Mouse (Mus musculus) lung, embryonic 14.5 days (tissue): ENCODE data around the gene Icam1. TPM values are rescaled to one million over a fixed set of nuclear protein-coding genes. Genes with fewer than 3 reads are reported as not detected.
A peak's percentile ranks its signal among the peaks of the same experiment; 100 is the strongest.

Experiments used
- ATAC-seq: fragments of 200-750 bp; cut with Nextera tagmentation; 2 replicates; pipeline ENCODE4 v1.8.0; 2017; ENCODE audit warnings: mild to moderate bottlenecking, moderate TSS enrichment, moderate library complexity; ENCODE audit not compliant: insufficient read depth
- DNase-seq: peaks from one replicate; pipeline ENCODE4 v3.0.0-alpha.2; 2015
- H3K27ac ChIP-seq: fragments of 300-500 bp; sonication (generic); 2 replicates; pipeline ENCODE4 v1.5.1; 2014; ENCODE audit warnings: low read depth, mild to moderate bottlenecking, moderate library complexity
- H3K27me3 ChIP-seq: fragments of 300-500 bp; sonication (generic); 2 replicates; pipeline ENCODE4 v1.6.1; 2014; ENCODE audit warnings: low read length, control low read depth; ENCODE audit not compliant: insufficient read depth
- H3K36me3 ChIP-seq: fragments of 300-500 bp; sonication (generic); 2 replicates; pipeline ENCODE4 v1.6.1; 2014; ENCODE audit warnings: control low read depth; ENCODE audit not compliant: insufficient read depth
- H3K4me1 ChIP-seq: fragments of 300-500 bp; sonication (generic); 2 replicates; pipeline ENCODE4 v1.6.1; 2014; ENCODE audit warnings: antibody characterized with exemption, control low read depth; ENCODE audit not compliant: insufficient read depth
- H3K4me2 ChIP-seq: fragments of 300-500 bp; sonication (generic); 2 replicates; pipeline ENCODE4 v1.6.1; 2014; ENCODE audit warnings: mild to moderate bottlenecking
- H3K4me3 ChIP-seq: fragments of 300-500 bp; sonication (generic); 2 replicates; pipeline ENCODE4 v1.5.1; 2014; ENCODE audit warnings: low read depth, low read length
- H3K9ac ChIP-seq: fragments of 300-500 bp; sonication (generic); 2 replicates; pipeline ENCODE4 v1.6.1; 2014
- H3K9me3 ChIP-seq: fragments of 300-500 bp; sonication (generic); 2 replicates; pipeline ENCODE4 v1.6.1; 2016; ENCODE audit warnings: low read depth, low read length, control low read depth
- CTCF ChIP-seq: IDR thresholded peaks from 2 replicates; pipeline ENCODE4 v1.5.1; 2016; ENCODE audit warnings: antibody characterized with exemption, low read depth
- WGBS: fragments of 180-500 bp; shearing (Covaris S2); extraction: QIAGEN DNeasy Blood & Tissue Kit; methylation state at CpG from one replicate; pipeline ENCODE4 v1.1.7; 2014; 5-methylcytosine and 5-hydroxymethylcytosine counted together
- polyA plus RNA-seq: library from polyadenylated mRNA; unstranded; fragments of >200 nt; fragmentation: Nextera tagmentation; extraction: Ambion mirVana; gene quantifications from 2 replicates; pipeline ENCODE4 v1.2.1, GENCODE M21; 2014

Gene Icam1
- polyA plus RNA-seq, 1 experiment from 2014 or later: 33.6 TPM

DNA sequence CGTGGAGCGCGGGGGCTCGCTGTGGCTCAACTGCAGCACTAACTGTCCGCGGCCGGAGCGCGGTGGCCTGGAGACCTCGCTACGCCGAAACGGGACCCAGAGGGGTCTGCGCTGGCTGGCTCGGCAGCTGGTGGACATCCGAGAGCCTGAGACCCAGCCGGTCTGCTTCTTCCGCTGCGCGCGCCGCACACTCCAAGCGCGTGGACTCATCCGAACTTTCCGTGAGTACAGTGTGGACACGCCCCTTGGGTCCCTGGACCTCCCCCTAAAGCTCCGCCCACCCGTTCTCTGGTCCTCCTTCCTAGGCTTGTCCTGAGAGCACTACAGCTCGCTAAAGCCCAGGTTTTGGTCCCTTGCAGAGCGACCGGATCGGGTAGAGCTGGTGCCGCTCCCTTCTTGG is 17.4 kb downstream of the Icam1 start:
- H3K4me1 ChIP-seq: peaks cover 29% of the 10 kb centered on the region
- under 1% methylated on average over 34 of the region's 34 CpGs for WGBS

DNA sequence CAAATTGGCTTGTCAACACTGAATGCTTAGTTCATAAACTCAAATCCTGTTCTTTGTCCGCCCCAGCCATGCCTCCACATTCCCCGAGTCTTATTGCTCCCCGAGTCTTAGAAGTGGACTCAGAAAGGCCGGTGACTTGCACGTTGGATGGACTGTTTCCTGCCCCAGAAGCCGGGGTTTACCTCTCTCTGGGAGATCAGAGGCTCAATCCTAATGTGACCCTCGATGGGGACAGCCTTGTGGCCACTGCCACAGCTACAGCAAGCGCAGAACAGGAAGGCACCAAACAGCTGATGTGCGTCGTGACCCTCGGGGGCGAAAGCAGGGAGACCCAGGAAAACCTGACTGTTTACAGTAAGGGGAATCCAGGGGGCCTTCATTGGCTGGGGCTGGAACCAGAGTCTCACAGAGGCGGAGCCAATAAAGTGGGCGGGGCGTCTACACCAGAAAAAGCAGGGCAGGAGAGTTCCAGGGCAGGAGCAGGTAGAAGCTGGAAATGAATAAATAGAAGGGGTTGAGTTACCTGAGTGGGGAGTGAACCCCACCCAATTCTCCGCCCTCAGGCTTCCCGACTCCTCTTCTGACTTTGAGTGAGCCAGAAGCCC is 18.8 kb downstream of the Icam1 start:
- 5% methylated on average over 17 of the region's 17 CpGs for WGBS
- Histone ChIP-seq H3K9me3 (no peaks in the 10 kb centered on the region), H3K36me3 (no peaks in the 10 kb centered on the region), H3K4me3 (no peak overlapping the region), H3K27ac (no peak overlapping the region), H3K4me1 (peaks cover 24% of the 10 kb centered on the region), H3K27me3 (peaks cover 82% of the 10 kb centered on the region), H3K4me2 (no peak overlapping the region), H3K9ac (no peak overlapping the region)
- ATAC-seq: no peak
- TF ChIP-seq CTCF: no peak; the same call in 1 of the 2 replicates
- no peak for DNase-seq

More for the DNA sequence above, 17.4 kb downstream of the Icam1 start:
- Histone ChIP-seq H3K9ac (peak overlapping the region; percentile 51), H3K36me3 (0 out of 2 replicates have a peak, but pooled peaks cover 2% of the 10 kb centered on the region), H3K27me3 (peaks cover 76% of the 10 kb centered on the region), H3K9me3 (no peaks in the 10 kb centered on the region), H3K4me3 (peak overlapping the region; percentile 52), H3K4me2 (peak overlapping the region; percentile 95), H3K27ac (no peak overlapping the region)
- DNase-seq: peak; percentile 96
- ATAC-seq: peak; percentile 56
- no peak for TF ChIP-seq CTCF

DNA sequence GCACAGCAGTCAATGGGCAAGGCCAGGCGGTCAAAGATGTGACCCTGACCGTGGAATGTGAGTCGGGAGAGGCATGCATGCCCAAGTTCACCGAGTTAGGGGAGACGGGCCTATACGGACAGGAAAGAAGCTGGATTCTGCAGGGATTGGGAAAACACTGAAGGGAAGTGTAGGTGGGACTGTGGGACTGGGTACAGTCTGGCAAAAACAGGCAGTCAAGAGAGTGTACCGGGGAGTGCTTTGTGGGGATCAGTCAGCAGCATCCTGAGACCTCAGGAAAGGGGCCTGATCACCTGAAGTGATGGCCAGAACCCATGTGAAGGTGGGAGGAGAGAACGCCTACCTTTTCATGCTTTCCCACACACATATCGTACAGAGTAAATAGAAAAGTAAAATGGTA is 19.8 kb downstream of the Icam1 start:
- H3K27me3 ChIP-seq: peaks cover 76% of the 10 kb centered on the region
- WGBS: 27% methylated on average over 9 of the region's 9 CpGs
- no peak overlapping the region for H3K4me3 ChIP-seq
- no peak overlapping the region for H3K27ac ChIP-seq
- DNase-seq (no peak), ATAC-seq (no peak)
- no peak overlapping the region for H3K9ac ChIP-seq
- H3K4me1 ChIP-seq: peaks cover 18% of the 10 kb centered on the region
- TF ChIP-seq CTCF: no peak
- H3K4me2 ChIP-seq: no peak overlapping the region
- H3K9me3 ChIP-seq: no peaks in the 10 kb centered on the region
- no peaks in the 10 kb centered on the region for H3K36me3 ChIP-seq

DNA sequence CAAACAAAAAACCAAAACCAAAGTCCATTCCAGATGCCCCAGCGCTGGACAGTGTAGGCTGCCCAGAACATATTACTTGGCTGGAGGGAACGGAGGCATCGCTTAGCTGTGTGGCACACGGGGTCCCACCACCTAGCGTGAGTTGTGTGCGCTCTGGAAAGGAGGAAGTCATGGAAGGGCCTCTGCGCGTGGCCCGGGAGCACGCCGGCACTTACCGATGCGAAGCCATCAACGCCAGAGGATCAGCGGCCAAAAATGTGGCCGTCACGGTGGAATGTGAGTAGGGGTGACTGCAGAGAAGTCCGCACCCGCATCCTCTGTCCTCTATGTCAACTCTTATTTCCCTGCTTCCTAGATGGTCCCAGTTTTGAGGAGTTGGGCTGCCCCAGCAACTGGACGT is 20.4 kb downstream of the Icam1 start:
- Histone ChIP-seq H3K4me1 (peaks cover 16% of the 10 kb centered on the region), H3K27ac (no peak overlapping the region), H3K27me3 (peaks cover 76% of the 10 kb centered on the region), H3K9ac (no peak overlapping the region), H3K36me3 (no peaks in the 10 kb centered on the region), H3K4me3 (no peak overlapping the region), H3K9me3 (no peaks in the 10 kb centered on the region), H3K4me2 (no peak overlapping the region)
- WGBS: 9% methylated on average over 20 of the region's 20 CpGs
- TF ChIP-seq CTCF: no peak
- DNase-seq (no peak), ATAC-seq (no peak)

DNA sequence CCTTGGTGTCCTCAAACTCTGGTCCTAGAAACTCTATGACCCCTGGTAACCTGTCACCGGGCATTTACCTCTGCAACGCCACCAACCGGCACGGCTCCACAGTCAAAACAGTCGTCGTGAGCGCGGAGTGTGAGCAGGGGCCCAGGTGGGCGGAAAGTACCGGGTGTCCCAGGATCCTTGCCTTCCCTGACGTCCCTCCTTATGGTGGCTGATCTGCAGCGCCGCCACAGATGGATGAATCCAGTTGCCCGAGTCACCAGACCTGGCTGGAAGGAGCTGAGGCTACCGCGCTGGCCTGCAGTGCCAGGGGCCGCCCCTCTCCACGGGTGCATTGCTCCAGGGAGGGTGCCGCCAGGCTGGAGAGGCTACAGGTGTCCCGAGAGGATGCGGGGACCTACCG is 20.9 kb downstream of the Icam1 start:
- H3K27me3 ChIP-seq: peaks cover 74% of the 10 kb centered on the region
- H3K27ac ChIP-seq: no peak overlapping the region
- TF ChIP-seq CTCF: no peak
- WGBS: 4% methylated on average over 22 of the region's 22 CpGs
- 0 out of 2 replicates have a peak overlapping the region, but pooled peaks have one; percentile 16 for H3K4me2 ChIP-seq
- no peaks in the 10 kb centered on the region for H3K36me3 ChIP-seq
- no peaks in the 10 kb centered on the region for H3K9me3 ChIP-seq
- no peak overlapping the region for H3K9ac ChIP-seq
- peaks cover 11% of the 10 kb centered on the region for H3K4me1 ChIP-seq
- DNase-seq (no peak), ATAC-seq (no peak)
- H3K4me3 ChIP-seq: peak overlapping the region; percentile 32; the same call in 1 of the 2 replicates

DNA sequence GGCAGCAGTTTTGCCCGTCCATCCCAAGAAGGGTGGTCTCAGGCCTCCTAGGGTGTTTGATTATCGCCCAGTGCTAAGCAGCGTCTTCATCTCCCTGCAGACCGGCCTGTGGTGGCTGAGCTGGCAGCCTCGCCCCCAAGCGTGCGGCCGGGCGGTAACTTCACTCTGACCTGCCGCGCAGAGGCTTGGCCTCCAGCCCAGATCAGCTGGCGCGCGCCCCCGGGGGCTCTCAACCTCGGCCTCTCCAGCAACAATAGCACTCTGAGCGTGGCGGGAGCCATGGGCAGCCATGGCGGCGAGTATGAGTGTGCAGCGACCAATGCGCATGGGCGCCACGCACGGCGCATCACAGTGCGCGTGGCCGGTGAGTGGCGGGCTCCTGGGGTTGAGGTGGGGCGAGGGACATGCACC is 21.7 kb downstream of the Icam1 start:
- Histone ChIP-seq H3K36me3 (no peaks in the 10 kb centered on the region), H3K4me2 (peak overlapping the region; percentile 68), H3K4me1 (peaks cover 6% of the 10 kb centered on the region), H3K9me3 (no peaks in the 10 kb centered on the region), H3K27ac (no peak overlapping the region), H3K9ac (peak overlapping the region; percentile 27; the same call in 1 of the 2 replicates), H3K27me3 (peaks cover 66% of the 10 kb centered on the region), H3K4me3 (peak overlapping the region; percentile 32)
- DNase-seq: peak; percentile 74
- no peak for TF ChIP-seq CTCF
- 2% methylated on average over 31 of the region's 31 CpGs for WGBS
- peak; percentile 29; the same call in 1 of the 2 replicates for ATAC-seq

DNA sequence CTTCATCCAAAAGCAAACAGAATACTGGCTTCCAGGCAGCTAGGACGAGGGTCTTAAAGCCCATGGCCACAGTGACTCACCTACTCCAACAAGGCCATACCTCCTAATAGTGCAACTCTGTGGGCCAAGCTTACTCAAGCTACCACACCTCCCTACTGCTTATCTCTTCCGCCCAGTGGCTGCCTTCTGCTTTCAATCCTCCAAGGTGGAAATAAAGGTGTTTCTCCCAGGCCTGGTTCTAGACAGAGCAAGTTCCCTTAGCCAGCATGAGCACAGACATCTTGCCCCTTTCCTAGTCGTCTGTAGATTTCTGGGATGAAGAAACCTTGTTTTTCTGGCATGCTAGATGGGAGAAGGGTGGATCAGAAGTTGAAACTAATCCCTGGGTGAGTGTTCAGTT is 24.0 kb downstream of the Icam1 start:
- no peak overlapping the region for H3K4me2 ChIP-seq
- H3K4me3 ChIP-seq: no peak overlapping the region
- WGBS: 75% methylated on average over 3 of the region's 3 CpGs
- no peak overlapping the region for H3K27ac ChIP-seq
- no peaks in the 10 kb centered on the region for H3K9me3 ChIP-seq
- TF ChIP-seq CTCF: no peak
- H3K27me3 ChIP-seq: peaks cover 44% of the 10 kb centered on the region
- no peak overlapping the region for H3K9ac ChIP-seq
- H3K36me3 ChIP-seq: no peaks in the 10 kb centered on the region
- ATAC-seq (no peak), DNase-seq (no peak)
- peaks cover 6% of the 10 kb centered on the region for H3K4me1 ChIP-seq
